Mouse (Mus musculus) 3134 (cell line): ENCODE results near the gene Gm4133.
"Not testable (repeated sequence)": the region's sequence is repeated elsewhere in the genome, so short reads cannot be mapped to it uniquely, and the experiment has no call there.

ENCODE experiments used
- DNase-seq: peaks from one replicate; pipeline ENCODE4 v3.0.0-alpha.2; 2011; ENCODE audit warnings: low spot score; ENCODE audit not compliant: insufficient read length; ENCODE audit errors: extremely low read depth

Gm4133 gene

GRCm38 (mm10) chr7:20333965-20334364 lies at the start of gene Gm4133:
Gene Gm4133, minus strand, starts transcription at chr7:20334065.
- DNase-seq, result not testable (repeated sequence)

GRCm38 (mm10) chr7:20375310-20375709 lies 41.4 kb upstream of the Gm4133 start, which contains the start of gene Gm5728:
Gene Gm5728, minus strand, starts transcription at chr7:20375410.
- not testable (repeated sequence) for DNase-seq
